ENCODE assay signal across 23 mouse cellular contexts in genomic region chr13:55733628-55734502, GRCm38 (mm10). TPM values are rescaled to one million over a fixed set of nuclear protein-coding genes. Genes with fewer than 3 reads are reported as not detected.
DNase-seq lines count a peak whose midpoint lies in the region; ATAC-seq and TF ChIP-seq lines count a peak whose summit lies in the region.
"Had no signal": no experiment of that assay in that cellular context is flagged by ENCODE, and none has a peak within 500 bp of the region (broad histone marks: within the 10 kb centered on the region; RNA-seq: fewer than 3 reads in every experiment).

No protein-coding gene starts in this region.

- H3K4me2 ChIP-seq in intestine, postnatal 0 days (replicated peaks; ENCODE audit: low read depth): peak overlapping the region; percentile 43
- H3K4me2 ChIP-seq in lung, embryonic 16.5 days (ENCODE audit: low read depth, low read length): no peak overlapping the region
- H3K4me2 ChIP-seq: forebrain, embryonic 15.5 days; liver, embryonic 15.5 days had no signal

- H3K4me3 ChIP-seq in intestine, postnatal 0 days (ENCODE audit: low read depth, low read length): no peak overlapping the region
- no peak overlapping the region for H3K4me3 ChIP-seq in lung, embryonic 16.5 days (ENCODE audit: low read length)
- H3K4me3 ChIP-seq: erythroblast, embryonic 14.5 days; forebrain, embryonic 15.5 days; heart, embryonic 10.5 days; liver, embryonic 15.5 days had no signal

- H3K36me3 ChIP-seq in intestine, postnatal 0 days (ENCODE audit: control insufficient read depth, insufficient read depth): no peaks in the 10 kb centered on the region
- H3K36me3 ChIP-seq in lung, embryonic 16.5 days (ENCODE audit: control insufficient read depth, insufficient read depth, low read length): no peaks in the 10 kb centered on the region
- H3K36me3 ChIP-seq: forebrain, embryonic 15.5 days; heart, embryonic 10.5 days; liver, embryonic 15.5 days had no signal

- 52% methylated on average over 22 of the region's 22 CpGs for WGBS in intestine, postnatal 0 days
- 71% methylated on average over 22 of the region's 22 CpGs for WGBS in lung, embryonic 16.5 days

- H3K4me1 ChIP-seq in intestine, postnatal 0 days (replicated peaks; ENCODE audit: control insufficient read depth, insufficient read depth, low read length): no peaks in the 10 kb centered on the region
- no peaks in the 10 kb centered on the region for H3K4me1 ChIP-seq in lung, embryonic 16.5 days (replicated peaks; ENCODE audit: control insufficient read depth, insufficient read depth, low read length)
- H3K4me1 ChIP-seq: forebrain, embryonic 15.5 days had no signal

- peak; percentile 86 for ATAC-seq in intestine, postnatal 0 days
- ATAC-seq in lung, embryonic 16.5 days (ENCODE audit: low read depth): peak; percentile 38; the same call in 1 of the 2 replicates
- ATAC-seq: CD4-positive, CD25-positive, alpha-beta regulatory T cell, adult 4 months; forebrain, embryonic 15.5 days; hindbrain, embryonic 16.5 days had no signal

- 0 out of 2 replicates have a peak, but pooled peaks have one; percentile 22 for TF ChIP-seq CTCF in intestine, postnatal 0 days (IDR thresholded peaks at IDR 0.05; ENCODE audit: low read depth)

- H3K9me3 ChIP-seq in intestine, postnatal 0 days (ENCODE audit: control insufficient read depth): no peaks in the 10 kb centered on the region
- H3K9me3 ChIP-seq in lung, embryonic 16.5 days (ENCODE audit: control insufficient read depth, low read length): no peaks in the 10 kb centered on the region
- H3K9me3 ChIP-seq: forebrain, embryonic 15.5 days; heart, embryonic 10.5 days; liver, embryonic 15.5 days had no signal

- no peak overlapping the region for H3K27ac ChIP-seq in intestine, postnatal 0 days (ENCODE audit: low read depth, low read length)
- no peak overlapping the region for H3K27ac ChIP-seq in lung, embryonic 16.5 days (ENCODE audit: low read length)
- H3K27ac ChIP-seq: forebrain, embryonic 15.5 days; heart, embryonic 10.5 days; liver, embryonic 15.5 days had no signal

- no peak overlapping the region for H3K9ac ChIP-seq in intestine, postnatal 0 days (ENCODE audit: low read depth, low read length)
- H3K9ac ChIP-seq in lung, embryonic 16.5 days (ENCODE audit: low read length): no peak overlapping the region
- H3K9ac ChIP-seq: forebrain, embryonic 15.5 days; liver, embryonic 15.5 days had no signal

- H3K27me3 ChIP-seq in intestine, postnatal 0 days (replicated peaks; ENCODE audit: control insufficient read depth, insufficient read depth, low read length): no peaks in the 10 kb centered on the region
- no peaks in the 10 kb centered on the region for H3K27me3 ChIP-seq in lung, embryonic 16.5 days (ENCODE audit: control insufficient read depth, insufficient read depth, low read depth, low read length)
- H3K27me3 ChIP-seq: forebrain, embryonic 15.5 days; liver, embryonic 15.5 days had no signal

- DNase-seq in urinary bladder, adult 18-20 months (ENCODE audit: low spot score in 2 of 2): peak; percentile 21 to 33
- no peak for DNase-seq in urinary bladder, adult 2 months (ENCODE audit: low spot score)
- DNase-seq in heart, postnatal 36 days: no peak
- no peak for DNase-seq in left cerebral cortex, postnatal 36 days (ENCODE audit: low spot score in 2 of 2)
- no peak for DNase-seq in c-Kit-positive CD71-positive TER-119-positive erythroid progenitor cells, embryonic 14.5 days (ENCODE audit: low spot score)
- DNase-seq: adrenal gland, postnatal 14 days; cerebellum, adult 9-11 months; gastrocnemius, postnatal 14 days; heart, postnatal 14 days; kidney, adult 9 months; thymus, postnatal 25 days had no signal

- intact Hi-C loops in heart, postnatal 36 days (cut with DNase I): no loop called here
- intact Hi-C loops in left cerebral cortex, postnatal 36 days (cut with DNase I): no loop called here

RNA-seq across cellular contexts. Expression of gene Pcbd2, which starts 6.7 kb away (rescaled TPM):
- 66.6 and 70.3 TPM in 2 replicates for polyA plus RNA-seq in urinary bladder, adult 2 months (2012; rRNA removed)
- 70.5 and 72.0 TPM in 2 replicates for polyA plus RNA-seq in intestine, postnatal 0 days (2015; fragmentation: Nextera tagmentation; extraction: Ambion mirVana)
- polyA plus RNA-seq in lung, embryonic 16.5 days (2015; fragmentation: Nextera tagmentation; extraction: Ambion mirVana): 61.6 and 66.0 TPM in 2 replicates
- total RNA-seq in heart, postnatal 36 days (2021): 10 to 100 TPM; 45.2 to 49.6 TPM
- total RNA-seq in left cerebral cortex, postnatal 36 days (2021): 10 to 100 TPM; 27.0 to 28.6 TPM

RNA-seq across cellular contexts. Expression of gene Txndc15, which starts 19.4 kb away (rescaled TPM):
- 47.4 and 47.8 TPM in 2 replicates for polyA plus RNA-seq in urinary bladder, adult 2 months (2012; rRNA removed)
- polyA plus RNA-seq in intestine, postnatal 0 days (2015; fragmentation: Nextera tagmentation; extraction: Ambion mirVana): 68.4 and 69.5 TPM in 2 replicates
- polyA plus RNA-seq in lung, embryonic 16.5 days (2015; fragmentation: Nextera tagmentation; extraction: Ambion mirVana): 90.1 and 95.2 TPM in 2 replicates
- 10 to 100 TPM; 42.6 to 45.8 TPM for total RNA-seq in heart, postnatal 36 days (2021)
- total RNA-seq in left cerebral cortex, postnatal 36 days (2021): 10 to 100 TPM; 75.6 to 76.2 TPM

RNA-seq across cellular contexts. Expression of gene B230219D22Rik, which starts 40.9 kb away (rescaled TPM):
- 66.3 and 72.9 TPM in 2 replicates for polyA plus RNA-seq in urinary bladder, adult 2 months (2012; rRNA removed)
- 20.4 and 21.8 TPM in 2 replicates for polyA plus RNA-seq in intestine, postnatal 0 days (2015; fragmentation: Nextera tagmentation; extraction: Ambion mirVana)
- 60.2 and 61.1 TPM in 2 replicates for polyA plus RNA-seq in lung, embryonic 16.5 days (2015; fragmentation: Nextera tagmentation; extraction: Ambion mirVana)
- total RNA-seq in heart, postnatal 36 days (2021): 10 to 100 TPM; 39.6 to 45.0 TPM
- 10 to 100 TPM; 79.7 to 81.6 TPM for total RNA-seq in left cerebral cortex, postnatal 36 days (2021)

RNA-seq across cellular contexts. Expression of gene Catsper3, which starts 50.5 kb away (rescaled TPM):
- polyA plus RNA-seq in urinary bladder, adult 2 months (2012; rRNA removed): 0.22 and 0.32 TPM in 2 replicates
- 0.14 and 0.22 TPM in 2 replicates for polyA plus RNA-seq in intestine, postnatal 0 days (2015; fragmentation: Nextera tagmentation; extraction: Ambion mirVana)
- not detected in 2 replicates for polyA plus RNA-seq in lung, embryonic 16.5 days (2015; fragmentation: Nextera tagmentation; extraction: Ambion mirVana)
- not detected for total RNA-seq in heart, postnatal 36 days (2021)
- total RNA-seq in left cerebral cortex, postnatal 36 days (2021): under 1 TPM; 0.25 to 0.29 TPM
- total RNA-seq: adrenal gland, postnatal 14 days; layer of hippocampus, adult 18-20 months; megakaryocyte-erythroid progenitor cell, adult 5-6 weeks; monocyte, adult 5-6 weeks; neutrophil, adult 5-6 weeks had no signal
- polyA plus RNA-seq: erythroblast, embryonic 14.5 days; forebrain, embryonic 15.5 days; liver, embryonic 15.5 days had no signal

Comparison
In these comparisons a context has a peak if more than half of its experiments do, and no peak if none do; other contexts are left out.
1. DNase-seq: peak in urinary bladder, adult 18-20 months (2 of 2); none in urinary bladder, adult 2 months (single experiment), heart, postnatal 36 days (0 of 2), left cerebral cortex, postnatal 36 days (0 of 2) and c-Kit-positive CD71-positive TER-119-positive erythroid progenitor cells, embryonic 14.5 days (single experiment).